Mouse (Mus musculus) thymus, adult 2 months (tissue): ENCODE measurements around the gene Fbxl13.

Source experiments
- CTCF ChIP-seq: fragments of 200-500 bp; IDR thresholded peaks from 2 replicates; pipeline ENCODE4 v1.5.1; 2012; ENCODE audit warnings: mild to moderate bottlenecking, control low read depth, low read length, moderate library complexity, borderline replicate concordance; ENCODE audit not compliant: control insufficient read depth, poor library complexity, insufficient read depth; ENCODE audit errors: extremely low read depth
- POLR2A ChIP-seq: fragments of 200-500 bp; IDR thresholded peaks from 2 replicates; pipeline ENCODE4 v1.6.1; 2012; ENCODE audit warnings: mild to moderate bottlenecking, low read length, control low read depth, moderate library complexity; ENCODE audit not compliant: control insufficient read depth, poor library complexity, insufficient read depth; ENCODE audit errors: extremely low read depth

DNA sequence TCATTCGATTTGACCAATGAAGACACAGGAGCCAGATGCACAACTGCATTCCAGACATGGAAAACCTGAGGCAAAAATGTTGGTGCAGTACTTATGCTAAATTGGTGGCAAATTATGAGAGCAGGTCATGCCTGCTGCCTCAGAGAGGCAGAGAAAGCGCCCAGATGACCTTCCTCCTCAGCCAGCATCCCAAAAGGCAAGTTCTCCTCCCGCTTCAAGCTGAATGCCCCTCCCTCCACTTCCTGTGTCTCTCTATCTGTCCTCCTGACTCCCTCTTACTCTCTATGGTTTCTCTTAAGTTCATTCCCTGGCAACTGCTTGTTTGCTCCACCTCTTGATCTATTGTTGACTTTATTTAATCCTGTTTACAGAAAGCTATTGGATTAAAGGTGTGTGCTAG lies 150.7 kb downstream of the Fbxl13 start:
- TF ChIP-seq CTCF (no peak), POLR2A (no peak)
